37 mouse cellular contexts compared by ENCODE assay signal in genomic region chr6:121517726-121518125, GRCm38 (mm10). TPM values are rescaled to one million over a fixed set of nuclear protein-coding genes. Genes with fewer than 3 reads are reported as not detected.
"Had no signal": no experiment of that assay in that cellular context is flagged by ENCODE, and none has a peak within 500 bp of the region (broad histone marks: within the 10 kb centered on the region; RNA-seq: fewer than 3 reads in every experiment).

No protein-coding gene starts in this region.

- H3K9me3 ChIP-seq: heart, embryonic 12.5 days; heart, embryonic 13.5 days; heart, embryonic 15.5 days; hindbrain, embryonic 10.5 days; hindbrain, embryonic 12.5 days; hindbrain, embryonic 13.5 days; hindbrain, embryonic 15.5 days; intestine, embryonic 15.5 days; kidney, embryonic 15.5 days had no signal

- H3K4me1 ChIP-seq: heart, embryonic 12.5 days; heart, embryonic 13.5 days; heart, embryonic 15.5 days; hindbrain, embryonic 12.5 days; hindbrain, embryonic 13.5 days; hindbrain, embryonic 15.5 days; intestine, embryonic 15.5 days; kidney, embryonic 15.5 days had no signal

- DNase-seq: heart, postnatal 14 days; heart, postnatal 36 days; heart, postnatal 4 days; kidney, adult 11 months; kidney, adult 18-20 months; kidney, adult 2 months; kidney, adult 8-10 months; kidney, adult 9 months; kidney, postnatal 10 days; kidney, postnatal 14 days; kidney, postnatal 25 days; kidney, postnatal 36 days; kidney, postnatal 4 days; layer of hippocampus, adult 9-11 months; layer of hippocampus, postnatal 36 days had no signal

- H3K4me3 ChIP-seq: heart, embryonic 12.5 days; heart, embryonic 13.5 days; heart, embryonic 15.5 days; hindbrain, embryonic 10.5 days; hindbrain, embryonic 12.5 days; hindbrain, embryonic 13.5 days; hindbrain, embryonic 15.5 days; intestine, embryonic 15.5 days; kidney, embryonic 15.5 days; layer of hippocampus, adult 2 months; left cerebral cortex, adult 2 months had no signal

- H3K27me3 ChIP-seq: heart, embryonic 12.5 days; heart, embryonic 15.5 days; hindbrain, embryonic 15.5 days; intestine, embryonic 15.5 days; kidney, embryonic 15.5 days had no signal

- H3K36me3 ChIP-seq: heart, embryonic 12.5 days; heart, embryonic 13.5 days; heart, embryonic 15.5 days; hindbrain, embryonic 10.5 days; hindbrain, embryonic 12.5 days; hindbrain, embryonic 13.5 days; hindbrain, embryonic 15.5 days; intestine, embryonic 15.5 days; kidney, embryonic 15.5 days had no signal

- H3K9ac ChIP-seq: heart, embryonic 12.5 days; heart, embryonic 13.5 days; heart, embryonic 15.5 days; hindbrain, embryonic 12.5 days; hindbrain, embryonic 13.5 days; hindbrain, embryonic 14.5 days; hindbrain, embryonic 15.5 days; intestine, embryonic 15.5 days; kidney, embryonic 15.5 days had no signal

- ATAC-seq: hindbrain, embryonic 16.5 days; hindbrain, postnatal 0 days; inflammation-experienced regulatory T-cells, adult 6 months; intestine, embryonic 15.5 days; intestine, embryonic 16.5 days; intestine, postnatal 0 days had no signal

- H3K27ac ChIP-seq: heart, embryonic 13.5 days; heart, embryonic 15.5 days; hindbrain, embryonic 10.5 days; hindbrain, embryonic 12.5 days; hindbrain, embryonic 13.5 days; hindbrain, embryonic 14.5 days; hindbrain, embryonic 15.5 days; hindbrain, postnatal 0 days; intestine, embryonic 15.5 days; kidney, embryonic 15.5 days; kidney, postnatal 0 days; layer of hippocampus, adult 2 months; left cerebral cortex, adult 2 months had no signal

- H3K4me2 ChIP-seq: heart, embryonic 11.5 days; heart, embryonic 12.5 days; heart, embryonic 13.5 days; heart, embryonic 15.5 days; hindbrain, embryonic 12.5 days; hindbrain, embryonic 13.5 days; hindbrain, embryonic 14.5 days; hindbrain, embryonic 15.5 days; intestine, embryonic 15.5 days; kidney, embryonic 15.5 days had no signal

RNA-seq across cellular contexts. Expression of gene Iqsec3, which starts 44.2 kb away (rescaled TPM):
- total RNA-seq: hematopoietic stem cell, adult 5-6 weeks had no signal
- polyA plus RNA-seq: heart, embryonic 12.5 days; heart, embryonic 13.5 days; heart, embryonic 14.5 days; heart, embryonic 15.5 days; heart, embryonic 16.5 days; inflammation-experienced regulatory T-cells, adult 6 months had no signal
